ENCODE assay signal across 17 mouse cellular contexts in genomic region chr13:89123396-89123795, GRCm38 (mm10).
A peak's percentile ranks its signal among the peaks of the same experiment; 100 is the strongest.
DNase-seq lines count a peak whose midpoint lies in the region.
"Had no signal": no experiment of that assay in that cellular context is flagged by ENCODE, and none has a peak within 500 bp of the region (broad histone marks: within the 10 kb centered on the region; RNA-seq: fewer than 3 reads in every experiment).

No protein-coding gene starts in this region.

- no peak overlapping the region for H3K27ac ChIP-seq in hindbrain, embryonic 10.5 days

- no peaks in the 10 kb centered on the region for H3K36me3 ChIP-seq in hindbrain, embryonic 10.5 days
- H3K36me3 ChIP-seq: G1E had no signal

- H3K27me3 ChIP-seq in hindbrain, embryonic 10.5 days (ENCODE audit: insufficient read depth, poor library complexity, severe bottlenecking), result no peaks in the 10 kb centered on the region
- H3K27me3 ChIP-seq: CH12.LX, Patski had no signal

- DNase-seq in retina, embryonic 14.5 days (ENCODE audit: low spot score), result peak; percentile 51
- DNase-seq in retina, postnatal 1 day, result peak; percentile 58
- no peak for DNase-seq in hindbrain, embryonic 10.5 days (ENCODE audit: low spot score)
- no peak for DNase-seq in lung, postnatal 25 days (ENCODE audit: low spot score)
- DNase-seq: adrenal gland, adult 2 months; adrenal gland, adult 8-10 months; adrenal gland, postnatal 10 days; adrenal gland, postnatal 14 days; adrenal gland, postnatal 25 days; adrenal gland, postnatal 36 days; B cell, adult 2 months; cerebellum, adult 11 months; cerebellum, adult 11-12 months; cerebellum, adult 18-20 months had no signal

- WGBS in hindbrain, embryonic 10.5 days, result 91% methylated on average over 5 of the region's 5 CpGs

- 0 out of 2 replicates have a peak, but pooled peaks cover 4% of the 10 kb centered on the region for H3K4me1 ChIP-seq in hindbrain, embryonic 10.5 days (replicated peaks)

- H3K4me3 ChIP-seq in hindbrain, embryonic 10.5 days, result no peak overlapping the region

- no peaks in the 10 kb centered on the region for H3K9me3 ChIP-seq in hindbrain, embryonic 10.5 days
- H3K9me3 ChIP-seq: G1E had no signal

Comparison
In these comparisons a context has a peak if more than half of its experiments do, and no peak if none do; other contexts are left out.
1. DNase-seq: peak in retina, embryonic 14.5 days (single experiment) and retina, postnatal 1 day (single experiment); none in hindbrain, embryonic 10.5 days (single experiment) and lung, postnatal 25 days (single experiment).